Mouse (Mus musculus) hindbrain, embryonic 11.5 days (tissue): ENCODE data around the gene Lat. TPM values are rescaled to one million over a fixed set of nuclear protein-coding genes. Genes with fewer than 3 reads are reported as not detected.

ENCODE experiments used
- ATAC-seq: fragments of 200-750 bp; cut with Nextera tagmentation; 2 replicates; pipeline ENCODE4 v1.8.0; 2017; ENCODE audit warnings: mild to moderate bottlenecking, moderate TSS enrichment, moderate library complexity; ENCODE audit not compliant: low FRiP score
- DNase-seq: peaks from one replicate; pipeline ENCODE4 v3.0.0-alpha.2; 2015; ENCODE audit warnings: low spot score
- H3K27ac ChIP-seq: fragments of 300-500 bp; sonication (generic); 2 replicates; pipeline ENCODE4 v1.5.1; 2014; ENCODE audit warnings: mild to moderate bottlenecking, low read depth, low read length
- H3K27me3 ChIP-seq: fragments of 300-500 bp; sonication (generic); 2 replicates; pipeline ENCODE4 v1.6.1; 2014; ENCODE audit warnings: mild to moderate bottlenecking, low read length, moderate library complexity, mixed read lengths; ENCODE audit not compliant: control insufficient read depth, insufficient read depth
- H3K36me3 ChIP-seq: fragments of 300-500 bp; sonication (generic); 2 replicates; pipeline ENCODE4 v1.6.1; 2014; ENCODE audit warnings: mild to moderate bottlenecking, low read length, moderate library complexity, mixed read lengths; ENCODE audit not compliant: control insufficient read depth, insufficient read depth
- H3K4me1 ChIP-seq: fragments of 300-500 bp; sonication (generic); replicated peaks from 2 replicates; pipeline ENCODE4 v1.6.1; 2014; ENCODE audit warnings: low read length, mixed read lengths; ENCODE audit not compliant: control insufficient read depth, insufficient read depth
- H3K4me2 ChIP-seq: fragments of 300-500 bp; sonication (generic); replicated peaks from 2 replicates; pipeline ENCODE4 v1.6.1; 2014; ENCODE audit warnings: mild to moderate bottlenecking, low read depth, low read length
- H3K4me3 ChIP-seq: fragments of 300-500 bp; sonication (generic); 2 replicates; pipeline ENCODE4 v1.5.1; 2014; ENCODE audit warnings: low read depth, low read length
- H3K9ac ChIP-seq: fragments of 300-500 bp; sonication (generic); 2 replicates; pipeline ENCODE4 v1.6.1; 2014; ENCODE audit warnings: low read depth, low read length
- H3K9me3 ChIP-seq: fragments of 300-500 bp; sonication (generic); 2 replicates; pipeline ENCODE4 v1.6.1; 2016; ENCODE audit warnings: low read length; ENCODE audit not compliant: control insufficient read depth
- WGBS: fragments of 180-500 bp; shearing (Covaris S2); extraction: QIAGEN DNeasy Blood & Tissue Kit; methylation state at CpG from one replicate; pipeline ENCODE4 v1.1.7; 2014; 5-methylcytosine and 5-hydroxymethylcytosine counted together
- polyA plus RNA-seq: library from polyadenylated mRNA; unstranded; fragments of >200 nt; fragmentation: Nextera tagmentation; extraction: Ambion mirVana; gene quantifications from 2 replicates; pipeline ENCODE4 v1.2.1, GENCODE M21; 2014

The Lat gene
- polyA plus RNA-seq, 1 experiment from 2014 or later: 3.0 TPM

- WGBS: 79% methylated on average over 6 of the region's 6 CpGs
- no peaks in the 10 kb centered on the region for H3K9me3 ChIP-seq
- no peak for ATAC-seq
These were observed 11.5 kb downstream of the Lat start for GRCm38 (mm10) chr7:126357838-126358237.

GRCm38 (mm10) chr7:126356793-126357591 lies 12.4 kb downstream of the Lat start:
- no peaks in the 10 kb centered on the region for H3K36me3 ChIP-seq
- ATAC-seq (no peak), DNase-seq (no peak)
- H3K9ac ChIP-seq: no peak overlapping the region
- no peak overlapping the region for H3K4me3 ChIP-seq
- 60% methylated on average over 7 of the region's 7 CpGs for WGBS
- H3K9me3 ChIP-seq: no peaks in the 10 kb centered on the region
- H3K27me3 ChIP-seq: no peaks in the 10 kb centered on the region
- H3K4me2 ChIP-seq: no peak overlapping the region
- H3K4me1 ChIP-seq: no peaks in the 10 kb centered on the region
- no peak overlapping the region for H3K27ac ChIP-seq

More at GRCm38 (mm10) chr7:126357838-126358237, 11.5 kb downstream of the Lat start:
- Histone ChIP-seq H3K36me3 (no peaks in the 10 kb centered on the region), H3K9ac (no peak overlapping the region), H3K27me3 (no peaks in the 10 kb centered on the region), H3K27ac (no peak overlapping the region), H3K4me3 (no peak overlapping the region), H3K4me1 (no peaks in the 10 kb centered on the region), H3K4me2 (no peak overlapping the region)
- DNase-seq: no peak

GRCm38 (mm10) chr7:126355847-126356597 lies 13.3 kb downstream of the Lat start:
- H3K9ac ChIP-seq: no peak overlapping the region
- DNase-seq (no peak), ATAC-seq (no peak)
- no peaks in the 10 kb centered on the region for H3K9me3 ChIP-seq
- WGBS: 61% methylated on average over 5 of the region's 5 CpGs
- no peak overlapping the region for H3K4me3 ChIP-seq
- no peaks in the 10 kb centered on the region for H3K27me3 ChIP-seq
- H3K27ac ChIP-seq: no peak overlapping the region
- no peaks in the 10 kb centered on the region for H3K36me3 ChIP-seq
- no peaks in the 10 kb centered on the region for H3K4me1 ChIP-seq
- H3K4me2 ChIP-seq: no peak overlapping the region

- ATAC-seq: no peak
- no peak for DNase-seq
- Histone ChIP-seq H3K4me1 (no peaks in the 10 kb centered on the region), H3K4me3 (no peak overlapping the region), H3K36me3 (no peaks in the 10 kb centered on the region), H3K27me3 (no peaks in the 10 kb centered on the region), H3K4me2 (no peak overlapping the region), H3K9ac (no peak overlapping the region), H3K27ac (no peak overlapping the region), H3K9me3 (no peaks in the 10 kb centered on the region)
- 59% methylated on average over 14 of the region's 14 CpGs for WGBS
These were observed 14.4 kb downstream of the Lat start for GRCm38 (mm10) chr7:126354738-126355614.

GRCm38 (mm10) chr7:126353994-126354365 lies 15.4 kb downstream of the Lat start:
- WGBS: 88% methylated on average over 3 of the region's 3 CpGs
- no peaks in the 10 kb centered on the region for H3K9me3 ChIP-seq
- no peak for ATAC-seq
- DNase-seq: no peak
- H3K36me3 ChIP-seq: no peaks in the 10 kb centered on the region
- H3K9ac ChIP-seq: no peak overlapping the region
- H3K4me1 ChIP-seq: no peaks in the 10 kb centered on the region
- H3K27me3 ChIP-seq: no peaks in the 10 kb centered on the region
- no peak overlapping the region for H3K27ac ChIP-seq
- H3K4me3 ChIP-seq: no peak overlapping the region
- H3K4me2 ChIP-seq: no peak overlapping the region

GRCm38 (mm10) chr7:126353251-126353993 lies 15.9 kb downstream of the Lat start:
- no peak for ATAC-seq
- Histone ChIP-seq H3K9me3 (no peaks in the 10 kb centered on the region), H3K4me1 (no peaks in the 10 kb centered on the region), H3K27ac (no peak overlapping the region), H3K4me3 (no peak overlapping the region), H3K36me3 (no peaks in the 10 kb centered on the region), H3K4me2 (no peak overlapping the region), H3K27me3 (no peaks in the 10 kb centered on the region), H3K9ac (no peak overlapping the region)
- no peak for DNase-seq
- 67% methylated on average over 11 of the region's 11 CpGs for WGBS

GRCm38 (mm10) chr7:126351419-126351951 lies 17.9 kb downstream of the Lat start:
- no peak overlapping the region for H3K27ac ChIP-seq
- no peak overlapping the region for H3K9ac ChIP-seq
- no peaks in the 10 kb centered on the region for H3K36me3 ChIP-seq
- no peak for ATAC-seq
- no peaks in the 10 kb centered on the region for H3K9me3 ChIP-seq
- H3K4me2 ChIP-seq: no peak overlapping the region
- DNase-seq: no peak
- no peak overlapping the region for H3K4me3 ChIP-seq
- no peaks in the 10 kb centered on the region for H3K27me3 ChIP-seq
- no peaks in the 10 kb centered on the region for H3K4me1 ChIP-seq
- WGBS: 59% methylated on average over 10 of the region's 10 CpGs
